Mouse (Mus musculus): ENCODE data around the gene Tmem132c.

DNA sequence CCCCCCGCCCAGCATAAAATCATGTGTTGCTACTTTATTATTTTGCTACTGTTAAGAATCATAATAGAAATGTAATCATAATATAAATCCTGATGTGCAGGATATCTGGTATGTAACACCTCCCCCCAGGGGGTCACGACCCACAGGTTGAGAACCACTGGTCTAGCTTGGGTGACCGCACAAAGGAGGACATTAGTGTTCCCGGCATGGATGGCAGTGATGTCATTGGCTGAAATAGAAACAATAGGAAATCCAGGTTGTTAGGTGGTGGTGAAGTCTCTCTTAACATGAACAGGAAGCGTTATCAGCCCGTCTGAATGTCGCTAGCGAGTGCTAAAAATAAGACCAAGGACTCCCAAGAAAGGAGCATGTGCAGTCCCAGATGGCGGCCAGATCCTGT is 155.3 kb downstream of the Tmem132c start:
- no peak for TF ChIP-seq CTCF (IDR thresholded peaks at IDR 0.05)
- no peak for TF ChIP-seq POLR2A (IDR thresholded peaks at IDR 0.05; ENCODE audit: insufficient read depth, low read depth, low read length)
- no peak for TF ChIP-seq EP300 (IDR thresholded peaks at IDR 0.05; ENCODE audit: insufficient read depth, low read depth, low read length)

All from heart, adult 2 months (tissue).